Mouse (Mus musculus) heart, embryonic 11.5 days (tissue): ENCODE measurements around the gene Daam1. TPM values are rescaled to one million over a fixed set of nuclear protein-coding genes. Genes with fewer than 3 reads are reported as not detected.

ENCODE experiments used
- ATAC-seq: fragments of 200-750 bp; cut with Nextera tagmentation; replicated peaks from 2 replicates; pipeline ENCODE4 v1.8.0; 2017; ENCODE audit warnings: moderate library complexity; ENCODE audit not compliant: insufficient number of reproducible peaks, low FRiP score, low TSS enrichment
- H3K27ac ChIP-seq: fragments of 300-500 bp; sonication (generic); 2 replicates; pipeline ENCODE4 v1.5.1; 2014; ENCODE audit warnings: mild to moderate bottlenecking, low read depth, low read length
- H3K27me3 ChIP-seq: fragments of 300-500 bp; sonication (generic); 2 replicates; pipeline ENCODE4 v1.6.1; 2014; ENCODE audit warnings: mild to moderate bottlenecking, low read length, mixed read lengths; ENCODE audit not compliant: control insufficient read depth, insufficient read depth
- H3K36me3 ChIP-seq: fragments of 300-500 bp; sonication (generic); 2 replicates; pipeline ENCODE4 v1.6.1; 2014; ENCODE audit warnings: mild to moderate bottlenecking, low read length, moderate library complexity, mixed read lengths; ENCODE audit not compliant: control insufficient read depth, insufficient read depth
- H3K4me1 ChIP-seq: fragments of 300-500 bp; sonication (generic); 2 replicates; pipeline ENCODE4 v1.6.1; 2014; ENCODE audit warnings: low read length; ENCODE audit not compliant: control insufficient read depth, insufficient read depth
- H3K4me2 ChIP-seq: fragments of 300-500 bp; sonication (generic); 2 replicates; pipeline ENCODE4 v1.6.1; 2014; ENCODE audit warnings: mild to moderate bottlenecking, moderate library complexity
- H3K4me3 ChIP-seq: fragments of 300-500 bp; sonication (generic); 2 replicates; pipeline ENCODE4 v1.5.1; 2014; ENCODE audit warnings: low read depth, low read length
- H3K9ac ChIP-seq: fragments of 300-500 bp; sonication (generic); 2 replicates; pipeline ENCODE4 v1.6.1; 2014; ENCODE audit warnings: mild to moderate bottlenecking, low read depth, low read length, moderate library complexity
- H3K9me3 ChIP-seq: fragments of 300-500 bp; sonication (generic); replicated peaks from 2 replicates; pipeline ENCODE4 v1.6.1; 2016; ENCODE audit warnings: low read length; ENCODE audit not compliant: control insufficient read depth
- WGBS: fragments of 180-500 bp; shearing (Covaris S2); extraction: QIAGEN DNeasy Blood & Tissue Kit; methylation state at CpG from one replicate; pipeline ENCODE4 v1.1.7; 2014; ENCODE audit not compliant: insufficient replicate concordance; 5-methylcytosine and 5-hydroxymethylcytosine counted together
- polyA plus RNA-seq: library from polyadenylated mRNA; unstranded; fragments of >200 nt; fragmentation: Nextera tagmentation; extraction: Ambion mirVana; gene quantifications from 2 replicates; pipeline ENCODE4 v1.2.1, GENCODE M21; 2014

Daam1 gene
- polyA plus RNA-seq, 1 experiment from 2014 or later: 33.0 TPM

DNA sequence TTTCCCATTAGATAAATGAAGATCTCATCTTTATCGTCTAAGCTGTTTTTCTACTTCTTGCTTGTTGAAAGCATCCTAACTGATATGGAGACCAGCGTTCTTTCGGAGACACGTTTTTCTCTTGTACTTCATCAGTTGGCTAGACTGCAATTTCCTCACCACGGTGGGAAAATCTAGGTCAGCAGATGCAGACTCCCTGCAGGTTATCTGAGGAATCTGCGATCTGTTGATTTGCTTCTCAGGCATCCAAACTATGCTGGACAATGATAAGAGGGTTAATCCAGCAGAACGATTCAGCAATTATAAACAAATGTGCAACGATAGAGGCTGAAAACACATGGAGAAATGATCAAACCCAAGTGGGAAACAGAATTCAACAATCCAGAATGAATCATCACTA, 208.6 kb downstream of the Daam1 start:
- no peaks in the 10 kb centered on the region for H3K27me3 ChIP-seq
- no peak for ATAC-seq
- no peaks in the 10 kb centered on the region for H3K9me3 ChIP-seq
- H3K4me1 ChIP-seq: peaks cover 21% of the 10 kb centered on the region
- H3K4me2 ChIP-seq: no peak overlapping the region
- no peaks in the 10 kb centered on the region for H3K36me3 ChIP-seq
- whole genome bisulfite sequencing: 24% methylated on average over 8 of the region's 8 CpGs
- no peak overlapping the region for H3K9ac ChIP-seq
- H3K4me3 ChIP-seq: no peak overlapping the region
- no peak overlapping the region for H3K27ac ChIP-seq

GRCm38 (mm10) chr12:72041238-72041637, 210.4 kb downstream of the Daam1 start:
- H3K27me3 ChIP-seq: no peaks in the 10 kb centered on the region
- no peak for ATAC-seq
- no peak overlapping the region for H3K9ac ChIP-seq
- H3K4me1 ChIP-seq: peaks cover 19% of the 10 kb centered on the region
- H3K9me3 ChIP-seq: no peaks in the 10 kb centered on the region
- WGBS: 93% methylated on average over 3 of the region's 3 CpGs
- no peak overlapping the region for H3K4me2 ChIP-seq
- no peak overlapping the region for H3K27ac ChIP-seq
- no peaks in the 10 kb centered on the region for H3K36me3 ChIP-seq
- H3K4me3 ChIP-seq: no peak overlapping the region

Other genes with a start within 250 kb of the Daam1 start
- 0.34 and 0.62 TPM in 2 replicates for gene Gpr135, start 240.0 kb downstream of the Daam1 start, polyA plus RNA-seq